Mouse (Mus musculus) stomach, embryonic 15.5 days (tissue): ENCODE measurements around the gene Zfp871. TPM values are rescaled to one million over a fixed set of nuclear protein-coding genes. Genes with fewer than 3 reads are reported as not detected.

Experiments
- ATAC-seq: fragments of 200-750 bp; cut with Nextera tagmentation; 2 replicates; pipeline ENCODE4 v1.8.0; 2017; ENCODE audit warnings: low read depth, moderate number of reproducible peaks, moderate TSS enrichment; ENCODE audit not compliant: insufficient read depth, low FRiP score
- H3K27ac ChIP-seq: fragments of 300-500 bp; sonication (generic); 2 replicates; pipeline ENCODE4 v1.5.1; 2015; ENCODE audit warnings: mild to moderate bottlenecking, inconsistent platforms
- H3K27me3 ChIP-seq: fragments of 300-500 bp; sonication (generic); replicated peaks from 2 replicates; pipeline ENCODE4 v1.6.1; 2015; ENCODE audit warnings: inconsistent platforms
- H3K36me3 ChIP-seq: fragments of 300-500 bp; sonication (generic); 2 replicates; pipeline ENCODE4 v1.6.1; 2015; ENCODE audit warnings: inconsistent platforms
- H3K4me1 ChIP-seq: fragments of 300-500 bp; sonication (generic); 2 replicates; pipeline ENCODE4 v1.6.1; 2015; ENCODE audit warnings: inconsistent platforms
- H3K4me2 ChIP-seq: fragments of 300-500 bp; sonication (generic); 2 replicates; pipeline ENCODE4 v1.6.1; 2015; ENCODE audit warnings: mild to moderate bottlenecking, inconsistent platforms
- H3K4me3 ChIP-seq: fragments of 300-500 bp; sonication (generic); replicated peaks from 2 replicates; pipeline ENCODE4 v1.5.1; 2015; ENCODE audit warnings: inconsistent platforms
- H3K9ac ChIP-seq: fragments of 300-500 bp; sonication (generic); 2 replicates; pipeline ENCODE4 v1.6.1; 2015; ENCODE audit warnings: inconsistent platforms
- H3K9me3 ChIP-seq: fragments of 300-500 bp; sonication (generic); 2 replicates; pipeline ENCODE4 v1.6.1; 2016; ENCODE audit warnings: inconsistent platforms
- WGBS: fragments of 180-500 bp; shearing (Covaris S2); methylation state at CpG from one replicate; pipeline ENCODE4 v1.1.7; 2015; 5-methylcytosine and 5-hydroxymethylcytosine counted together
- polyA plus RNA-seq: library from polyadenylated mRNA; unstranded; fragments of >200 nt; fragmentation: Nextera tagmentation; extraction: Ambion mirVana; gene quantifications from 2 replicates; pipeline ENCODE4 v1.2.1, GENCODE M21; 2015

Zfp871 gene
- 24.8 and 25.9 TPM in 2 replicates for polyA plus RNA-seq

DNA sequence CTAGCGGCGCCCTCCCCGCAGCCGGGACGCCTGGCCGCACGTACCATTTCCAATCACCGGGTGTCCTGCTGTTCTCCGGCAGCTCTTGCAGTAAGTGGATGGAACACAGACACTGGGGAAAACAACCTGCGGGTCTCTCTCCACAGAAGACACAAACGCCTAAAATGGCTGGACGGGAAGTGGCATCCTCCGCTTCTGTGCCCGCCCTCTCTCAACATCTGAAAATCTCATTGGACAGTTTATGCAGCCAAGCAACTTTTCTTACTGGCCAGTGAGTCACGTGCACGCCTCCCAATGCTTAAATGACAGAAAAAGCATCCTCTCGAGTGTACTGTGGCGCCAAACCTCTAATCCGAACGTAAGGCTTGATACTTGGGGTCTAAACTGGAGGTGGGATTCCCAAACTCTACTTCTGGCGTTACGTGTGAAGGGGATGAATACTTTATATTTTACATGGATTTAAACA is at the start of gene Zfp871:
TSS of gene Zfp871 (minus strand) at position 194 of the 466 bp plus-strand sequence.
- peaks cover 14% of the 10 kb centered on the region; the same call in 1 of the 2 replicates for H3K36me3 ChIP-seq
- under 1% methylated on average over 22 of the region's 22 CpGs for WGBS
- peak within 1 kb of the TSS; percentile 61 for H3K4me2 ChIP-seq
- ATAC-seq, result peak; percentile 95
- no peaks in the 10 kb centered on the region for H3K27me3 ChIP-seq
- H3K9me3 ChIP-seq, result no peaks in the 10 kb centered on the region
- H3K27ac ChIP-seq, result peak within 1 kb of the TSS; percentile 94
- peaks cover 16% of the 10 kb centered on the region; the same call in 1 of the 2 replicates for H3K4me1 ChIP-seq
- peak within 1 kb of the TSS; percentile 75 for H3K4me3 ChIP-seq
- peak within 1 kb of the TSS; percentile 81 for H3K9ac ChIP-seq

DNA sequence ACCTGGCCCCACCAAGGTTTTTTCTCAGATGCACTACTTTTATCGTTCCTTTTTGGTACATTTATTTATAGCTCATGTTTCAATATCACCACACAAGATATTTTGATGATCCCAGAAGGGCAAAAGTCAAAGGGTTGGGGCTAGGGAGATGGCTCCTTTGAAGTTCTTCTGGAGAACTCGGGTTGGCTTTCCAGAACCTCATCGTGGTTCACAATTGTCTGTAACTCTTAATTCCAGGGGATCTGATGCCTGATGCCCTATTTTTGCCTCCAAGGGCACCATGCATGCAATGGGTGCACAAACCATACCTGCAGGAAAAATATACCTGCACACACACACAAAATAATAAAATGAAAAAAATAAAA is 42.3 kb upstream of the Zfp871 start:
- no peak overlapping the region for H3K9ac ChIP-seq
- no peak overlapping the region for H3K27ac ChIP-seq
- no peaks in the 10 kb centered on the region for H3K9me3 ChIP-seq
- peak overlapping the region; percentile 69 for H3K4me3 ChIP-seq
- H3K4me1 ChIP-seq, result no peaks in the 10 kb centered on the region
- peaks cover 12% of the 10 kb centered on the region; the same call in 1 of the 2 replicates for H3K36me3 ChIP-seq
- H3K4me2 ChIP-seq, result peak overlapping the region; percentile 54
- no peaks in the 10 kb centered on the region for H3K27me3 ChIP-seq
- no peak for ATAC-seq
- WGBS, result 39% methylated on average over 3 of the region's 3 CpGs

- H3K4me3 ChIP-seq, result peak within 1 kb of the TSS; percentile 69
- no peaks in the 10 kb centered on the region for H3K27me3 ChIP-seq
- H3K4me2 ChIP-seq, result peak within 1 kb of the TSS; percentile 54
- no peaks in the 10 kb centered on the region for H3K4me1 ChIP-seq
- H3K9me3 ChIP-seq, result no peaks in the 10 kb centered on the region
- ATAC-seq, result peak; percentile 93
- no peak within 1 kb of the TSS for H3K27ac ChIP-seq
- WGBS, result under 1% methylated on average over 35 of the region's 35 CpGs
- peak within 1 kb of the TSS; percentile 69 for H3K9ac ChIP-seq
- H3K36me3 ChIP-seq, result peaks cover 12% of the 10 kb centered on the region; the same call in 1 of the 2 replicates
Measured at GRCm38 (mm10) chr17:32829540-32830417, 41.7 kb upstream of the Zfp871 start, which contains the start of gene Zfp799. Gene Zfp799, minus strand, starts transcription at chr17:32830261.

GRCm38 (mm10) chr17:32816074-32816784 is 28.1 kb upstream of the Zfp871 start:
- WGBS, result 87% methylated on average over 1 of the region's 1 CpGs
- H3K27ac ChIP-seq, result no peak overlapping the region
- H3K36me3 ChIP-seq, result peaks cover 27% of the 10 kb centered on the region
- H3K9ac ChIP-seq, result no peak overlapping the region
- H3K4me1 ChIP-seq, result no peaks in the 10 kb centered on the region
- ATAC-seq, result no peak
- H3K4me2 ChIP-seq, result no peak overlapping the region
- H3K4me3 ChIP-seq, result no peak overlapping the region
- no peaks in the 10 kb centered on the region for H3K27me3 ChIP-seq
- no peaks in the 10 kb centered on the region for H3K9me3 ChIP-seq

DNA sequence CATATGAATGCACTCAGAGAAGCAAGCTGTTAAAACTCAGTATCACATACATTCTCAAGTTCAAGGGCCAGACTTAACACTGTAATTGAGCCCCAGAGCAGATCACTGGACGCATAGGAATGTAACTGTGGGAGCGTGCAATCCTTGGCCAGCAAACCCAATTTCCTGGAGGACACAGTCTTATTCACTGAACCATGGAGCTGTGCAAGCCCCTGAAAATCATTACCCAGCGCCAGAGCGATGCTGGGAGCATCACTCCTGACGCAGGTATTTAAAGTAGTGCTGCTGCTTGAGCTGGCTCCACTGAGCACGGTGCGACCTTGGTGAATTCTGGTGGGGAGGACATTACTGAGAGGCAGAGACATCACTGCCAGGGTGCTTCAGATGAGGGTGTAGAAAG is 26.0 kb upstream of the Zfp871 start:
- no peaks in the 10 kb centered on the region for H3K9me3 ChIP-seq
- ATAC-seq, result no peak
- WGBS, result 82% methylated on average over 7 of the region's 7 CpGs
- peaks cover 10% of the 10 kb centered on the region; the same call in 1 of the 2 replicates for H3K36me3 ChIP-seq
- no peak overlapping the region for H3K27ac ChIP-seq
- no peaks in the 10 kb centered on the region for H3K4me1 ChIP-seq
- H3K27me3 ChIP-seq, result no peaks in the 10 kb centered on the region
- H3K4me3 ChIP-seq, result no peak overlapping the region
- no peak overlapping the region for H3K9ac ChIP-seq
- H3K4me2 ChIP-seq, result no peak overlapping the region

DNA sequence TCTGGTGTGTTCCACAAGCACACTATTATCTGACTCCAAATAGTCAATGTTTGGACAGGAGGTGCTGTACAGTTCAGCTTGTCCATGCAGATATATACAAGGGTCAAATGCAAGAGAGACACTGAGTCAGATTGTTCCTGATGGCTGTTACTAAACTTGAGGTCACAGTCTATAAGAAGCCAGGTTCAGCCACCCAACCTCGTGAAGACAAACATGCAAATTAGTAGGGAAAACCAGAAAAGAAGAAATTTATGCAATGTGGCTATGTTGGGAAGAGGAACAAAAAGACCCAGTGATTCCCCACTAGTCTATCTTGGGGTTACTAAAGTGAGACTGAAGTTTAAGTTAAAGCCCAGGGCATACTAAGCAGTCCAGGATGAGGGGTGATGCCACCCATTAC is 22.6 kb upstream of the Zfp871 start:
- no peak for ATAC-seq
- no peaks in the 10 kb centered on the region for H3K27me3 ChIP-seq
- no peak overlapping the region for H3K9ac ChIP-seq
- H3K9me3 ChIP-seq, result no peaks in the 10 kb centered on the region
- 29% methylated on average over 1 of the region's 1 CpGs for WGBS
- H3K27ac ChIP-seq, result no peak overlapping the region
- H3K36me3 ChIP-seq, result no peaks in the 10 kb centered on the region
- H3K4me2 ChIP-seq, result no peak overlapping the region
- no peak overlapping the region for H3K4me3 ChIP-seq
- no peaks in the 10 kb centered on the region for H3K4me1 ChIP-seq

DNA sequence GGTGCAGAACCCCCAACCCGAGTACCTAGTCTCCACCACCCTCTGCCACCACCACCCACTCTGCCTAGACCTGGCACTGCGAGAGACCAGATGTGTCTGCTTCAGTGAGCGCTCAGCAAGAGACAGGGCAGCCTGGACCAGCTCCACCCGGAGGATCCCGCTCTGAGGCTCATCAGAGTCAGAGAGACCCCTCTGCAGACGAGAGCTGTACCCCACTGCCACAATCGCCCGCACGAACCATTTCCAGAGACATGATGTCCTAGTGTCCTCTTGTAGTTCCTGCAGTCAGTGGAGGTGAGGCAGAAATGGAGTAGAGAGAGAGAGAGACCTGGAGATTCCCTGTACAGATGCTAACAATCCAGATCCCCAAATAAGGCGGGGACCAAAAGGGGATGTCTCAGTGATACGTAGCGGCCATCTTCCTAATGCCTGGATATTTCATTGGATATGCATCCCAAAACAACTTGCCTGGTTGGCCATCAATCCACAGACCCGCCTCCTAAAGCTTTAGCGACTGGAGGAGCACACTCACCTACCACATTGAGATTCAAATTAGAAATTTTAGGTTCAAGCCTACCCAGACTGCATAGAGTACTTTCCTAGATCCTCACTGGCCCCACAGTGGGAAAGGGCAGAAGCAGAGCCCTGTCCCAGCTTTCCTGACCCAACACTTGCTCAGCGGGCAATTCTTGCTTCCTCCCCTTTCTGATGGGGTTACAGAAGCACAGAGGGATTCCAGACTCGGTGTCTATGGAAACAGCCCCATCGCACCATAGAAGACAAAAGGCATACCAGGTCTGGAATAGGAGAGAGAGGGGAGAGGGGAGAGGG is 21.7 kb upstream of the Zfp871 start, which contains the start of gene Zfp811:
TSS of gene Zfp811 (minus strand) at position 388 of the 831 bp plus-strand sequence.
- Histone ChIP-seq H3K4me3 (peak within 1 kb of the TSS; percentile 49), H3K4me2 (peak within 1 kb of the TSS; percentile 57), H3K27ac (peak within 1 kb of the TSS; percentile 45; the same call in 1 of the 2 replicates), H3K36me3 (no peaks in the 10 kb centered on the region), H3K4me1 (no peaks in the 10 kb centered on the region), H3K9me3 (no peaks in the 10 kb centered on the region), H3K9ac (0 out of 2 replicates have a peak within 1 kb of the TSS, but pooled peaks have one; percentile 10), H3K27me3 (no peaks in the 10 kb centered on the region)
- ATAC-seq, result peak; percentile 79
- under 1% methylated on average over 17 of the region's 17 CpGs for WGBS

- no peaks in the 10 kb centered on the region for H3K4me1 ChIP-seq
- WGBS, result 9% methylated on average over 8 of the region's 8 CpGs
- no peaks in the 10 kb centered on the region for H3K27me3 ChIP-seq
- no peak overlapping the region for H3K27ac ChIP-seq
- peak overlapping the region; percentile 57 for H3K4me2 ChIP-seq
- 0 out of 2 replicates have a peak overlapping the region, but pooled peaks have one; percentile 10 for H3K9ac ChIP-seq
- H3K4me3 ChIP-seq, result peak overlapping the region; percentile 49
- no peaks in the 10 kb centered on the region for H3K36me3 ChIP-seq
- H3K9me3 ChIP-seq, result no peaks in the 10 kb centered on the region
- ATAC-seq, result no peak
Measured at GRCm38 (mm10) chr17:32808921-32809320, 20.8 kb upstream of the Zfp871 start.

DNA sequence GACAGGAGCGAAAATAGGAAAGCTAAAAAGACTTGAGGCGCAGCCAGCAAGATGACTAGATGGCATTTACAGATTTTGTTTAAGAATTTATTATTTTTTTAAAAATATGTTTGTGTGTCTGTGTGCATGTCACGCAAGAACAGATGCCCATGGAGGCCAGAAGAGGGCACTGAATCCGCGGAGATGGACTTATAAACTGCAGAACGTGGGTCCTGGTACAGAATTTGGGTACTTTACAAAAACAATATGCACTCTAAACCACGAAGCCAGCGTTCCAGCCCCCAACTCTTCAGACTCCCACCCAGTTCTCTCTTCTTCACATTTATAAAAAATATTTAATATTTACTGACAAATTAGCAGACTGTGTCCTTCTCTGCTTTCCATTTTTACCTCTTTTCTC is 1.2 kb upstream of the Zfp871 start:
- Histone ChIP-seq H3K4me1 (peaks cover 16% of the 10 kb centered on the region; the same call in 1 of the 2 replicates), H3K27ac (no peak overlapping the region), H3K36me3 (peaks cover 5% of the 10 kb centered on the region; the same call in 1 of the 2 replicates), H3K27me3 (no peaks in the 10 kb centered on the region), H3K9ac (no peak overlapping the region), H3K9me3 (no peaks in the 10 kb centered on the region), H3K4me2 (peak overlapping the region; percentile 61; the same call in 1 of the 2 replicates), H3K4me3 (no peak overlapping the region)
- WGBS, result 73% methylated on average over 8 of the region's 8 CpGs
- no peak for ATAC-seq

- H3K27me3 ChIP-seq, result no peaks in the 10 kb centered on the region
- H3K4me2 ChIP-seq, result peak overlapping the region; percentile 61
- H3K4me1 ChIP-seq, result peaks cover 16% of the 10 kb centered on the region; the same call in 1 of the 2 replicates
- H3K9me3 ChIP-seq, result no peaks in the 10 kb centered on the region
- H3K27ac ChIP-seq, result no peak overlapping the region
- peak overlapping the region; percentile 75 for H3K4me3 ChIP-seq
- peak overlapping the region; percentile 7; the same call in 1 of the 2 replicates for H3K9ac ChIP-seq
- ATAC-seq, result no peak
- WGBS, result 4% methylated on average over 9 of the region's 9 CpGs
- peaks cover 11% of the 10 kb centered on the region; the same call in 1 of the 2 replicates for H3K36me3 ChIP-seq
Measured at GRCm38 (mm10) chr17:32788576-32788975, 489 bp upstream of the Zfp871 start.
